Mouse (Mus musculus) gastrocnemius, postnatal 14 days (tissue): ENCODE data around the gene Kcnh6. TPM values are rescaled to one million over a fixed set of nuclear protein-coding genes. Genes with fewer than 3 reads are reported as not detected.

Experiments
- DNase-seq: peaks from one replicate; pipeline ENCODE4 v3.0.0; 2021; ENCODE audit warnings: mixed read lengths
- intact Hi-C: fragments of 180-260 bp; cut with DNase I; formaldehyde crosslinking; loops from one replicate; pipeline ENCODE4 v1.15.1; 2025; ENCODE audit warnings: low total_unique reads
- long read RNA-seq, 2 experiments: library from polyadenylated mRNA; stranded (forward); transcript quantifications; one replicate each; pipeline ENCODE4 v2.0.0; 2021
- total RNA-seq, 2 experiments: library from RNA; stranded (reverse); gene quantifications; 2 replicates each; pipeline ENCODE4 v1.2.3; 2021

Gene Kcnh6
- total RNA-seq, result not detected
- long read RNA-seq, experiment 1, result 0 reads
- long read RNA-seq, experiment 2, partial matches to known transcripts, result 0 of 1 reads
- long read RNA-seq, experiment 2, other reads (novel, unspliced or antisense), result 1 of 1 reads

- DNase-seq, result peak; percentile 74
- intact Hi-C loops, result no loop called here
Measured at GRCm38 (mm10) chr11:106007821-106008220, at the start of gene Kcnh6. Kcnh6 (plus strand) TSS chr11:106008124.

DNA sequence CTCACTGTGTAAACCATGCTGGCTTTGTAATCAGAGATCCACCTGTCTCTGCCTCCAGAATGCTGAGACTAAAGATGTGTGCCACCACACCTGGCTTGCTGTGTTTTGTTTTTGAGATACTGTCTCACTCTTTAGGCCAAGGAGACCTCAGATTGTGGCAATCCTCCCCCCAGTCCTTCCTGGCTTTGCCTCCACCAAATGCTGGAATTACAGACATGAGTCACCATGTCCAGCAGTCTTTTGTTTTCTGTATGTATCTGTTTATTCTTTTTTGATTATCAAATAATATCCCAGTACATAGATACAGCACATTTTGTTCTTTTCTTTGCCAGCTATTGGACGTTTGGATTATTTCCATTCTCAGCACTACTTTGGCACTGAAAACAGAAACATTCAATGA, 49.4 kb upstream of the Kcnh6 start:
- DNase-seq, result no peak
- intact Hi-C loops, result no loop called here

DNA sequence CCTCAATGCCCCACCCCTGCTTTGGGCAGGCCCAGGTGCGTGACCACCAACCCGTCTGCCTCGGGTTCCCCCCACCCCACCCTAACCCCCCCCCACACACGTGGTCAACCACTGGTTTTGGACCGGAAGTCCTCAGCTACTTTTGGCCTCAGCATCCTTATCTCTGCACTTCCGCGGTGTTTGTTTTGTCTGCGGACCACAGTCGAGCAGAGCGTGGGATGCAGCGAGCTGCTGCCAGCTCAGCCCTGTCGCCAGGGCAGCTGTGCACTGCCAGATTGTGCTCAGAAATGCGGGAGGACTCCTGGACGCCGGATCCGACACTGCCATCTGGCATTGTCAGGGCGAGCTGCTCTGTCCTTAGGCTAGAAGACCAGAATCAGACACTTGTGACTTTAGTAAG, 48.6 kb upstream of the Kcnh6 start:
- intact Hi-C loops, result no loop called here
- DNase-seq, result no peak

DNA sequence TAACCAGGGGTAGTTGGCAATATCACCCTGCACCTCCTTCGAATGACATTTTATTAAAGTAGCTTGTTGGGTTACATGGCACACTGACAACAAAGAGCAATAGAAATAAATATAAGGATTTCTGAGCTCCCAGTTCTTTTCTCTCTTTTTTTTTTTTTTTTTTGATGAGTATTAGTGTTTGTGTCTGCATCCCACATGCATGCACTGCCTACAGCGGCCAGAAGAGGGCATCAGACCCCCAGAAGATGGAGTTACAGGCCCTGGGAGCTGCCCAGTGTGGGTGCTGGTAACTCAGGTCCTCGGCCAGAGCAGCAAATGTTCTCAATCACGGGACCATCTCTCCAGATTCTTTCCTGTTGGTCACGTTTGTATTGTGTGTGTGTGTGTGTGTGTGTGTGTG, 43.2 kb upstream of the Kcnh6 start:
- intact Hi-C loops, result no loop called here
- no peak for DNase-seq

DNA sequence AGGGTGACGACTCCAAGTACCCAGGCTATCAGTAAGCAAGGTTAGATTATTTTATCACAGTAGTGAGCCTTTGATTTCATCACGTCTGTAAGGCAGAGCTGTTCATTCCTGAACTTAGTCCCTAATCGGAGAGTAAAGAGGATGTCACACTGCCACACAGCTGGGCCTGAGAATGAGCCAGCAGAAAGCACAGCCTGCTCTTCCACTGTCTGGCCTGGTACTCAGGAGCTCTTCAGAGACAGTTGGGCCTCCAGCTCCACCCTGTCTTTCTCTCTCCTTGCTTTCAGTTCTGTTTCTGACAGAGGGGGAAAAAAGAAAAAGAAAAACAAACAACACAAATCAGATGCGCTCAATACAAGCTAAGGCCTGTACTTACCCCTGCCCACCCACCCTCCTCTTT, 41.6 kb upstream of the Kcnh6 start:
- intact Hi-C loops, result no loop called here

DNA sequence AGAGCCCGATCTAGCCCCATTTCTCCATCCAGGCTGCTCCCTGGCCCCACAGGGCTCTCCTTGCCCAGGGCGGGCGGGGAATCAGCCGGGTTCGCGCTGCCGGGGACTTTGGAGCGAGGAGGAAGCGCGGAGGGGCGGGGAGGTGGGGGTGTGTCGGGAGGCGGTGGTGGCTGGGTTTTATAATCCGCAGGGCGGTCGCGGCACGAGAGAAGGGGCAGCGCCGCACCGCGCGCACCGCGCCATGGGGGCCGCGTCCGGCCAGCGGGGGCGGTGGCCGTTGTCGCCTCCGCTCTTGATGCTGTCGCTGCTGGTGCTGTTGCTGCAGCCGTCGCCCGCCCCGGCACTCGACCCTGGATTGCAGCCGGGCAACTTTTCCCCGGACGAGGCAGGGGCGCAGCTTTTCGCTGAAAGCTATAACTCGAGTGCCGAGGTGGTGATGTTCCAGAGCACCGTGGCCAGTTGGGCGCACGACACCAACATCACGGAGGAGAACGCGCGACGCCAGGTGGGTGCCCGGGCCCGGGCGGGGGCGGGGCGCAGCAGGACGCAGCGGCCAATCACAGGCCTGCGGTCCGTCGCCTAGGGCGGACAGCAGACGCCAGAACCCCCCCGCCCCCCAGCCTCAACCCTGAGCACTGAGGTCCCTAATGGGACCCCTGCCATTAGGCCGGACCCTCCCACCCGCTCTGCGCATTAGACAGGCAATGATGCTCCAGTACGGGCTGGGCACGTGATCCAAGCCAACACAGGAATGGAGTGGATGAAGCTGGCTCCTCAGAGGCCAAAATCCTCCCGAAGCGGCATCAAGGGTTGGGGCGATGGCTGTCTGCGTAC, 40.0 kb upstream of the Kcnh6 start, which contains the start of gene Ace:
TSS of gene Ace (plus strand) at position 205 of the 834 bp plus-strand sequence.
- intact Hi-C loops, result no loop called here
- DNase-seq, result peak; percentile 60

More for the DNA sequence above, 41.6 kb upstream of the Kcnh6 start:
- no peak for DNase-seq

DNA sequence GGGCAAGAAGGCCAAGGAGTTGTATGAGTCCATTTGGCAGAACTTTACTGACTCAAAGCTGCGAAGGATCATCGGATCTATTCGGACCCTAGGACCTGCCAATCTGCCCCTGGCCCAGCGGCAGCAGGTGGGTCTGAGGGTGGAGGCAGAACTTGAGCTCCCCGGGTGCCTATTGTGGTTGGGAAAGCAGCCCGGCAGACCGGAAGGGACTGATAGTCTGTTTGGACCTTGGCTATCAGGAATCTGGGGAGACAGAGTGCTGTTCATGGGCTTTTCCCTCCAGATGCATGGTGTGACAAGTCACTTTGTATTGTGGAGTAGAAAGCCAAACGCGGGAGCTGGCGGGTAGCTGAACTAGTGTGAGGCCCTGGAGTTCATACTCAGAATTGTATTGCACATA, 39.0 kb upstream of the Kcnh6 start:
- DNase-seq, result no peak
- intact Hi-C loops, result no loop called here

DNA sequence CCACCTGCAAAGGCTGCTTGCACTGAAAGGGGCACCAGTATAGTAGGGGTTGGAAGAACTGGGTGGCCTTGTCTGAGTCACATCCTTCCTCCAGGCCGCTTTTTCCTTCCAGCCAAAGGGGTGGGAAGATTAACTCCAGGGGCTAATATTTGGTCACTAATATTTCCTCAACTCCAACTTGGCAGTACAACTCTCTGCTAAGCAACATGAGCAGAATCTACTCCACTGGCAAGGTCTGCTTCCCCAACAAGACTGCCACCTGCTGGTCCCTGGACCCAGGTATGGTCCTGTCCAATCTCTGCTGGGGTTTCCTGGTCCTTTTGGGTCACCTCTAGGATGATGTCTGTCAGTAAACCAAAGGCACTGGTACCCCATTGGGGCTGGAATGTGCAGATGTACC, 38.4 kb upstream of the Kcnh6 start:
- DNase-seq, result peak; percentile 70
- intact Hi-C loops, result no loop called here

GRCm38 (mm10) chr11:105974593-105974992, 33.3 kb upstream of the Kcnh6 start:
- intact Hi-C loops, result no loop called here
- DNase-seq, result peak; percentile 70

GRCm38 (mm10) chr11:105975050-105975449, 32.9 kb upstream of the Kcnh6 start:
- intact Hi-C loops, result no loop called here
- DNase-seq, result no peak

- intact Hi-C loops, result no loop called here
- no peak for DNase-seq
Measured at GRCm38 (mm10) chr11:105975636-105976035, 32.3 kb upstream of the Kcnh6 start.

- no peak for DNase-seq
- intact Hi-C loops, result no loop called here
Measured at GRCm38 (mm10) chr11:105978232-105978631, 29.7 kb upstream of the Kcnh6 start.

DNA sequence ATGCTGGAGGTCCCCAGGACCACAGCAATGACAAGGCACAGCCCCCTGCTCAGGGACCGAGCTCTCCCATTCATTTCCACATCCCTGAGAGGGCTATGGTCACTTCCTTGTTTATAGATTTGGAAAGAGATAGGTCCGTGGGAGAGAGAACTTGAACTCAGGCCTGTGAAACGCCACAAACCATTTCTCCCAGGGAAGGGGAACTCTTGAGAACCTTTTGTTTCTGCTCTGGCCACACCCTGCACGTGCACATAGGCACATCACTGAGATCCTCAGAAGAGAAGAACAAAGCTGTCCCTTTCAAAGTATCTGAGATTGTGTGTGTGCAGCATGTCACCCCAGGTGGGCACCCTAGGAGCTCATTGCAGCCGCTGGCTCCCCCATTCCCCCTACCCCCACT, 29.3 kb upstream of the Kcnh6 start:
- intact Hi-C loops, result no loop called here
- no peak for DNase-seq

- DNase-seq, result no peak
Measured at GRCm38 (mm10) chr11:105984452-105984851, 23.5 kb upstream of the Kcnh6 start.

DNA sequence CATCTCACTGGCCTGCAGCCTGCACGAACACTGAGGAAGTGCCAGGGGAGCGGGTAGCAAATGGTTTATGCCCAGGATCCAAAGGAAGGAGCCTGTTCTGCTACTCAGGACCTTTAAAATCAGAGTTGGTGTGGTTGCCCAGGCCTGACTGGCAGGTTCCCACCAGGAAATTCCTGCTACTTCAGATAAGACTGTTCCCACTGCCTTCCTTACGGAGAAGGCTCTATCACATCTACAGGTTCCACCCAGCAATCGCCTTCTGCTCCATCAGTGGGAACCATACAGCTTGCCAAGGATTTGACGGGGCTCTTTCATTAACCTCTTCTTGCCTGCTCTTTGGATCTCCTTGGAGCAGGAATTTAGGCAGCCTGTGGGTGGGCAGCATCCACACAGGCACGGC, 20.5 kb upstream of the Kcnh6 start:
- intact Hi-C loops, result no loop called here
- no peak for DNase-seq

More at GRCm38 (mm10) chr11:105984452-105984851, 23.5 kb upstream of the Kcnh6 start:
- intact Hi-C loops, result no loop called here

- DNase-seq, result no peak
- intact Hi-C loops, result no loop called here
Measured at GRCm38 (mm10) chr11:105989446-105989845, 18.5 kb upstream of the Kcnh6 start.

DNA sequence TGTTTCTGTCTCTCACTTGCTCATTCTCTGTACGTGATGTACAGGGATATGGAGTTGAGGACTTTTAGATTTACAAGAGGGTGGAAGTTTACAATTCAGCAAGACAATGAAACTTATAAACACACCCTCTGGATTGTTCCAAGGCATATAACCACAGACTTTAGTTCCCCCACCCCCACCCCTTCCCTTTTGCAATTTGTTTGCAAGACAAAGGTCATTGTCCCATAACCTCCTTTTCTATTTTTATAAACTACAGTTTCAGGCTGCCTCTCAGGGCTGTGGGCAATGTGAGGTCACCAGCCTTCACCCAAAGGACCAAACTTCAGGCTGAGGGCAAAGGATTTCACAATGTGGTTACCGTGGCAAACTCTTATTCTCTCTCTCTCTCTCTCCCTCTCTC, 17.7 kb upstream of the Kcnh6 start:
- intact Hi-C loops, result no loop called here
- DNase-seq, result no peak

- DNase-seq, result no peak
- intact Hi-C loops, result no loop called here
Measured at GRCm38 (mm10) chr11:105994375-105994774, 13.5 kb upstream of the Kcnh6 start, which contains the start of gene Ace3. Ace3 (plus strand) TSS chr11:105994675.

GRCm38 (mm10) chr11:106000062-106000461, 7.9 kb upstream of the Kcnh6 start:
- no peak for DNase-seq
- intact Hi-C loops, result loop anchor here (2.0 kb wide), 1 partner anchor 27 kb away; no protein-coding TSS in a partner anchor

DNA sequence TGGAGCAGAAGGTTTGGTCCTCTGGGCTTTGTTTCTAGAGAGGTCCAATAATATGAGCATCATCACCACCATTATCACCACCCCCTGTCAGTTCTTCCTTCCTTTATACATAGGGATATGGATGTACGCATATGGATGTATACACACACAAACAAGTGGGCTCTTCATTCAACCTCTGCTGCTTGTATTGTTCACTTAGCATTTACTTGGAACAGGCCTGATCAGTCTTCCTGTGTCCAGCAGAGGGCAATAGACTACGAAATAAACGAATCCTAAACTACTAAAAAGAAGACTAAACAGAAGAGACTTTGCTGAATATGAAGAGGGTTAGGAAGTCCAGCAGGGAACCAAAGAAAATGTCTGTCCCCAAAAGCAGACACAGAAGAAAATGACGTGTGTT, 6.2 kb upstream of the Kcnh6 start:
- no peak for DNase-seq
- intact Hi-C loops, result loop anchor here (2.0 kb wide), 1 partner anchor 25 kb away; no protein-coding TSS in a partner anchor

DNA sequence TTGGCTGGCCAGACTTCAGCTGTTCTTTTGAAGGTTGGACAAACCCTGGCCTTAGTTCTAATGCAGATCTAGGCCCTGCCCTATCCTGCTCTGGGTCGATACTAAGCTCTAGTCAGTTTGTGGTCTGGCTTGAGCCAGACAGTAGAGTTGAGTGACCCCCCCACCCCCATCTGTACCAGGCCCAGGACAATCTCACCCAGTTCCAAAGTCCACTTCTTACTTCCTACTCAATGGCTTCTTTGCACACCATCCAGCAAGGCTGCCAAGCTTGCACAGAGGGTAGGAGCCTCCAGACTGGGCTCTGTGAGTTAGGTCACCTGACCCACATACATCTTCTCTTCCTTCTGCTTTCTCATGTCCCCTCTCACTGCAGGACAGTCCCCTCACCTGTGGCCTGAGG, 3.3 kb upstream of the Kcnh6 start:
- no peak for DNase-seq
- intact Hi-C loops, result no loop called here
